Mouse (Mus musculus) leukemia stem cell, adult 10-12 weeks (primary cell): ENCODE results near the gene Lgals4. TPM values are rescaled to one million over a fixed set of nuclear protein-coding genes. Genes with fewer than 3 reads are reported as not detected.

ENCODE experiments used
- polyA plus RNA-seq: library from polyadenylated mRNA; stranded (reverse); fragments of >175 nt; gene quantifications from 2 replicates; pipeline ENCODE4 v1.2.3, GENCODE M21; 2012; ENCODE audit warnings: low replicate concordance

Lgals4 gene
- polyA plus RNA-seq = 2.6 TPM in 1 of 2 replicates, not detected in the other

GRCm38 (mm10) chr7:28833723-28834347 is at the start of gene Lgals4:
Gene Lgals4 (plus strand): TSS chr7:28833854.

GRCm38 (mm10) chr7:28788307-28789195 is 45.1 kb upstream of the Lgals4 start, which contains the start of gene Rinl:
Gene Rinl (plus strand): TSS chr7:28788969.

GRCm38 (mm10) chr7:28808221-28808941 is 25.3 kb upstream of the Lgals4 start, which contains the start of gene Hnrnpl:
Gene Hnrnpl (plus strand): TSS chr7:28808541.

GRCm38 (mm10) chr7:28824941-28825685 is 8.5 kb upstream of the Lgals4 start, which contains the start of gene Ech1:
Gene Ech1 (plus strand): TSS chr7:28825217.

GRCm38 (mm10) chr7:28863540-28863939 is 29.9 kb downstream of the Lgals4 start, which contains the start of gene Lgals7:
Gene Lgals7 (plus strand): TSS chr7:28863853.

GRCm38 (mm10) chr7:28881199-28881598 is 47.5 kb downstream of the Lgals4 start, which contains the start of gene Capn12:
Gene Capn12 (plus strand): TSS chr7:28881422.

Other genes starting within 250 kb of the Lgals4 start
- gene Samd4b, start 235.7 kb upstream of the Lgals4 start, polyA plus RNA-seq = 121 and 137 TPM in 2 replicates
- gene Pak4, start 235.7 kb upstream of the Lgals4 start, polyA plus RNA-seq = 59.1 and 63.0 TPM in 2 replicates
- not detected in 2 replicates for gene Acp7, start 202.5 kb upstream of the Lgals4 start, polyA plus RNA-seq
- gene Fbxo27, start 141.0 kb upstream of the Lgals4 start, polyA plus RNA-seq = 0.26 TPM in 2 replicates
- gene Fbxo17, start 117.0 kb upstream of the Lgals4 start, polyA plus RNA-seq = 0.34 and 0.60 TPM in 2 replicates
- gene Mrps12, start 92.0 kb upstream of the Lgals4 start, polyA plus RNA-seq = 270 and 504 TPM in 2 replicates
- gene Sars2, start 91.9 kb upstream of the Lgals4 start, polyA plus RNA-seq = 52.8 and 59.0 TPM in 2 replicates
- 0.23 TPM in 1 of 2 replicates, not detected in the other for gene Ccer2, start 77.7 kb upstream of the Lgals4 start, polyA plus RNA-seq
- 114 and 160 TPM in 2 replicates for gene Sirt2, start 67.1 kb upstream of the Lgals4 start, polyA plus RNA-seq
- gene Nfkbib, start 66.3 kb upstream of the Lgals4 start, polyA plus RNA-seq = 136 and 205 TPM in 2 replicates
- 96.6 and 114 TPM in 2 replicates for gene Rinl, start 44.9 kb upstream of the Lgals4 start, polyA plus RNA-seq
- 590 and 675 TPM in 2 replicates for gene Hnrnpl, start 25.3 kb upstream of the Lgals4 start, polyA plus RNA-seq
- 3.3 and 24.2 TPM in 2 replicates for gene Ech1, start 8.6 kb upstream of the Lgals4 start, polyA plus RNA-seq
- 7.4 and 7.6 TPM in 2 replicates for gene Lgals7, start 30.0 kb downstream of the Lgals4 start, polyA plus RNA-seq
- 0.07 TPM in 1 of 2 replicates, not detected in the other for gene Capn12, start 47.6 kb downstream of the Lgals4 start, polyA plus RNA-seq
- gene Actn4, start 128.5 kb downstream of the Lgals4 start, polyA plus RNA-seq = 469 and 673 TPM in 2 replicates
- 39.7 and 203 TPM in 2 replicates for gene Eif3k, start 148.0 kb downstream of the Lgals4 start, polyA plus RNA-seq
- 71.5 and 127 TPM in 2 replicates for gene Map4k1, start 148.2 kb downstream of the Lgals4 start, polyA plus RNA-seq